ENCODE assay signal across 8 mouse cellular contexts in genomic region chr6:5109925-5110714, GRCm38 (mm10).
DNase-seq lines count a peak whose midpoint lies in the region; ATAC-seq and TF ChIP-seq lines count a peak whose summit lies in the region.

No protein-coding gene starts in this region.

- TF ChIP-seq CTCF in MEL (IDR thresholded peaks at IDR 0.05 in 2 of 3, conservative IDR thresholded peaks at IDR 0.05 in 1 of 3; ENCODE audit: control insufficient read depth in 1 of 3, insufficient read depth in 1 of 3, low read depth in 2 of 3, low read length in 3 of 3, poor library complexity in 1 of 3, severe bottlenecking in 1 of 3) = peak; percentile 88 to 93 (median 92)

- H3K9me3 ChIP-seq in MEL (replicated peaks; ENCODE audit: insufficient read depth, low read length) = no peaks in the 10 kb centered on the region
- no peaks in the 10 kb centered on the region for H3K9me3 ChIP-seq in lung, embryonic 16.5 days (ENCODE audit: control insufficient read depth, low read length)

- WGBS in lung, embryonic 16.5 days = 6% methylated on average over 18 of the region's 18 CpGs

- TF ChIP-seq RAD21 in MEL (IDR thresholded peaks at IDR 0.05; ENCODE audit: low read depth, low read length) = peak; percentile 89

- no peak overlapping the region for H3K4me3 ChIP-seq in MEL (ENCODE audit: control insufficient read depth in 1 of 2, insufficient read depth in 1 of 2, low read depth in 2 of 2, low read length in 2 of 2)
- peak overlapping the region; percentile 50 for H3K4me3 ChIP-seq in lung, embryonic 16.5 days (ENCODE audit: low read length)

- H3K79me2 ChIP-seq in MEL (ENCODE audit: control insufficient read depth, insufficient read depth, low read length, poor library complexity) = no peaks in the 10 kb centered on the region

- DNase-seq in MEL (ENCODE audit: low read depth, low spot score) = peak; percentile 79
- DNase-seq in cerebellum, adult 8-10 months = peak; percentile 90
- DNase-seq in forelimb bud, embryonic 11.5 days (ENCODE audit: low read depth, low spot score) = peak; percentile 97
- DNase-seq in layer of hippocampus, adult 9-10 months (ENCODE audit: low spot score) = peak; percentile 82
- DNase-seq in ovary, postnatal 10 days (ENCODE audit: low spot score) = peak; percentile 57
- DNase-seq in thymus, postnatal 10 days (ENCODE audit: low spot score in 2 of 2) = peak; percentile 19 to 68

- H3K4me2 ChIP-seq in lung, embryonic 16.5 days (ENCODE audit: low read depth, low read length) = peak overlapping the region; percentile 69

- peak; percentile 97 to 100 for ATAC-seq in hematopoietic stem cell, adult 5-6 weeks (replicated peaks in 1 of 2; ENCODE audit: insufficient read depth in 1 of 2, low FRiP score in 2 of 2, low TSS enrichment in 1 of 2, low read depth in 1 of 2, poor library complexity in 2 of 2, severe bottlenecking in 2 of 2)
- peak; percentile 97 for ATAC-seq in lung, embryonic 16.5 days (ENCODE audit: low read depth)

- H3K4me1 ChIP-seq in MEL (ENCODE audit: control insufficient read depth in 1 of 2, insufficient read depth in 2 of 2, low read length in 2 of 2) = no peaks in the 10 kb centered on the region
- H3K4me1 ChIP-seq in lung, embryonic 16.5 days (replicated peaks; ENCODE audit: control insufficient read depth, insufficient read depth, low read length) = peaks cover 12% of the 10 kb centered on the region

- no peak overlapping the region for H3K9ac ChIP-seq in MEL (ENCODE audit: control insufficient read depth, low read depth, low read length, poor library complexity, severe bottlenecking)
- H3K9ac ChIP-seq in lung, embryonic 16.5 days (ENCODE audit: low read length) = peak overlapping the region; percentile 59

- H3K36me3 ChIP-seq in MEL (ENCODE audit: control insufficient read depth in 1 of 2, insufficient read depth in 2 of 2, low read length in 2 of 2) = no peaks in the 10 kb centered on the region; a peak in 1 of 4 replicates
- H3K36me3 ChIP-seq in lung, embryonic 16.5 days (ENCODE audit: control insufficient read depth, insufficient read depth, low read length) = no peaks in the 10 kb centered on the region

- no peak for TF ChIP-seq EP300 in MEL (IDR thresholded peaks at IDR 0.05; ENCODE audit: low read depth in 1 of 2, low read length in 2 of 2)

- peaks cover 2 to 4% of the 10 kb centered on the region in 2 experiments; a peak in 3 of 4 replicates for H3K27me3 ChIP-seq in MEL (ENCODE audit: control insufficient read depth in 1 of 2, insufficient read depth in 2 of 2, low read length in 2 of 2)
- H3K27me3 ChIP-seq in lung, embryonic 16.5 days (ENCODE audit: control insufficient read depth, insufficient read depth, low read depth, low read length) = no peaks in the 10 kb centered on the region

- H3K27ac ChIP-seq in MEL (ENCODE audit: control insufficient read depth, low read depth, low read length) = no peak overlapping the region
- H3K27ac ChIP-seq in lung, embryonic 16.5 days (ENCODE audit: low read length) = no peak overlapping the region

- no peak for TF ChIP-seq POLR2A in MEL (IDR thresholded peaks at IDR 0.05; ENCODE audit: control insufficient read depth in 1 of 2, insufficient read depth in 1 of 2, low read depth in 1 of 2, low read length in 2 of 2, poor library complexity in 1 of 2)

TF ChIP-seq in MEL, 35 proteins besides CTCF, POLR2A, EP300 and RAD21:
- peak; percentile 84 for TF ChIP-seq SMC3 (IDR thresholded peaks at IDR 0.05; ENCODE audit: low read depth, low read length)
- no peak for TF ChIP-seq E2F4 (IDR thresholded peaks at IDR 0.05; ENCODE audit: borderline replicate concordance, low read depth, low read length)
- peak; percentile 61 for TF ChIP-seq ZC3H11A (IDR thresholded peaks at IDR 0.05; ENCODE audit: low read depth, low read length)

Comparison
In these comparisons a context has a peak if more than half of its experiments do, and no peak if none do; other contexts are left out.
1. DNase-seq: peak in every context shown above with its lines; median percentile 97 in forelimb bud, embryonic 11.5 days; 90 in cerebellum, adult 8-10 months; 82 in layer of hippocampus, adult 9-10 months; 79 in MEL; 57 in ovary, postnatal 10 days; 44 in thymus, postnatal 10 days.